Mouse (Mus musculus): ENCODE data around the gene Trpm8.

- TF ChIP-seq POLR2A (IDR thresholded peaks at IDR 0.05; ENCODE audit: low read depth, low read length), result no peak
- no peak for TF ChIP-seq CTCF (IDR thresholded peaks at IDR 0.05; ENCODE audit: extremely low read depth, insufficient read depth, insufficient read length, insufficient replicate concordance)
Observed at GRCm38 (mm10) chr1:88273832-88274231, 3.6 kb upstream of the Trpm8 start.

All from spleen, adult 2 months (tissue).